Mouse (Mus musculus) layer of hippocampus, adult 9-10 months (tissue): ENCODE data around the gene Fam131c.

Experiments
- DNase-seq: peaks from one replicate; pipeline ENCODE4 v3.0.0; 2022; ENCODE audit warnings: low spot score

Gene Fam131c

DNA sequence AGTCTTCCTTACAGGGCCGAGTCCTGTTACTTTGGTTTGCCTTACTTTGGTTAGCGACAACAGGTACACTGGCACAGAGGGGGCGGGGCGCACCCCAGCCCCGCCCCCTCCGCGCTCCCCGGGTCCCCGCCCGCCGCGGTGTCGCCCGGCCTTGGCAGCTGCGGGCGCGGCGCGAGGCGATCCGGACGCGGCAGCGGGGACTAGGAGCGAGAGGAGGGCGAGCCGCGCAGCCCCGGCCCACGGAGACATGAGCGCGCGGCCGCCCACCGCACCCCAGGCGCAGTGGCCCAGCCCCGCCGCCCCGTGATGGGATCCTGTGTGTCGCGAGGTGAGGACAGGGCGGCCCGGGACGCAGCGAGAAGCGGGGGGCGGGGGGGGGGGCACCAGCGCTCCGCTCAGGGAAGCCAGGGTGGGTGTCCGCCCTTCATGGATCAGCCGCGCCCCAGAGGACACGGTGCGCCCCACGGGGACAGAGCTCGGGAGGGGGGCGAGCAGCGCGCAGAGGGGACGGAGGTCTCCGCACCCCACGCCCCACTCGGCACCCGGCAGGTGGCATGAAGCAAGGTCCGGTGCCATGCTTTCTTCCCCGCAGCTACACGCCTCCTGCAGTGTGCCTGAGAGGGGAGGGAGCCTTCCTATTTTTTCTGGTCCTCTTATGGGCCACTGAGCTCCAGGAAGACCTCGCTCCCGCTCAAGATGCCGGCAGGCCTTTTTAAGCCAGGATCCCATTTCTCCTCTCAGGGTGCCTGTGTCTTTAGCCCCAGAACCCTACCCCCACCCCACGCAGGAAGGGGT lies at the start of gene Fam131c:
Gene Fam131c (plus strand): TSS at position 224 of the 795 bp plus-strand sequence.
- DNase-seq = no peak

DNA sequence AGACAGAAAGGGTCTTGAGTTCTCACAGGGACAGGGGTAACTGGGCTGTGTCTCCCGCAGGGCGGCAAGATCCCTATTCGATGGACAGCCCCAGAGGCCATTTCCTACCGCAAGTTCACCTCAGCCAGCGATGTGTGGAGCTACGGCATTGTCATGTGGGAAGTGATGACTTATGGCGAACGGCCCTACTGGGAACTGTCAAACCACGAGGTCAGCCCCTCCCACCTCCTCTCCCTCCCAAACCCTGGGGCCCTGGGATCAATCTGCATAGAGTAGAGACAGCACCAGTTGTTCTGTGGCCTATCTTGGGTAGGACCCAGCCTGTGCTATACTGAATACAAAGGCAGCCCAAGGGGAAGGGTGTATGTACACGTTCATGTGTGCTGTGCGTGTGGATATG lies 45.5 kb upstream of the Fam131c start:
- no peak for DNase-seq

- DNase-seq = no peak
Observed at GRCm38 (mm10) chr4:141324771-141325191, 43.2 kb upstream of the Fam131c start.

- no peak for DNase-seq
Observed at GRCm38 (mm10) chr4:141325636-141326035, 42.4 kb upstream of the Fam131c start.

GRCm38 (mm10) chr4:141327075-141327474 lies 40.9 kb upstream of the Fam131c start:
- DNase-seq = no peak

GRCm38 (mm10) chr4:141328742-141329141 lies 39.3 kb upstream of the Fam131c start:
- DNase-seq = no peak

DNA sequence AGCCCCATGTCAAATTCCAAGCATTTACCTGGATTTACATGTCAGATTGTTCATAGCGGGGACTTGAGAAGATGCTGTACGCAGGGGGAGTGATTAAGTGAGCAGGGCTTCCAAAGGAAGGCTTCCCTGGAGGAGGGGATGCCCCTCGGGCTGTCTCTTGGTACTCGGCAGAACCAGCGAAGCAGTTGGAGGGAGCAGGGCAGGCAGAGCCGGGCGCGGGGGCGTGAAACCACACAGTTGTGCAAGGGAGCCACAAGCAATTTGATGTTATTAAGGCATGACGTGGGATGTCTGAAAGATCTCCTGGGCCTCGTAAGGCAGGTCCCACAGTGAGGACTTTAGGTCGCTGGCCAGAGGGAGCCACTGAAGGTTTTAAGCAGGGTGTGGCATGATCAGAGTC lies 38.1 kb upstream of the Fam131c start:
- no peak for DNase-seq

- no peak for DNase-seq
Observed at GRCm38 (mm10) chr4:141331446-141331845, 36.6 kb upstream of the Fam131c start.

DNA sequence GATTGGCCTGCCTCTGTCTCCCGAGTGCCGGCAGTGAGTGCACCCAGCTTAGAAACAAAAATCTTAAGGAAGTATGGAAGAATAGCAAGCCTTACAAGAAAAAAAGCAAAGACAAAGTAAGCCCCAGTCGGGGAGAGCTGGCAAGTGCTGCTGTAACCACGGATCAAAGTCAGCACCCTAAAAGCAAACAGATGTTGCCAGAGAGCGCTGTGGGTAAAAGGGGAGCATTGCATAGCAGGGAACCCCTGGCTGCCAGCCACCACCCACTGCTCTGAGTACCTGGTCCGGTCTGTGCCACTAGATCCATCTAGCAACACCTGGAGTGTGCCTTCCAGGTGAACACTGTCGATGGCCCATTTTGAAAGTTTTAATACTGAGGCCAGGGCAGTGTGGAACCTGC lies 35.8 kb upstream of the Fam131c start:
- no peak for DNase-seq

DNA sequence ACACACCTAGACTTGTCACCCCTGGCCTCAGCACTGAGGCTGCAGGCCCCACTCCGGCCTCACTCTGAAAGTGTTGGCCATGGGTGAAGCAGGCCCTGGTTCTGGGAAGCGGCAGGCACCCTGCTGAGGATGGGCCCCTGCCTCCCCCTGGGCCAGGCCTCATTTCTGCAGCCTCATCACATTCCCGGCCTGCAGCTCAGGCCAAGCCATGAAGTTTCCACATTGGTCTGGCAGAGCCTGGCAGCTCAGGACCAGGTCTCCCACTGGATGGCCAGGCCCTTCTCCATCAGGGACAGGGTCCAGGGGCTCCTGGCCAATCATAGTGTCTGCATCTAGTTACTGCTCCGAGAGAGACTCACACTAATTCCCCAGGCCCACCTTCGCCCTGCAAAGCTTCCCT lies 33.3 kb upstream of the Fam131c start:
- DNase-seq = no peak

DNA sequence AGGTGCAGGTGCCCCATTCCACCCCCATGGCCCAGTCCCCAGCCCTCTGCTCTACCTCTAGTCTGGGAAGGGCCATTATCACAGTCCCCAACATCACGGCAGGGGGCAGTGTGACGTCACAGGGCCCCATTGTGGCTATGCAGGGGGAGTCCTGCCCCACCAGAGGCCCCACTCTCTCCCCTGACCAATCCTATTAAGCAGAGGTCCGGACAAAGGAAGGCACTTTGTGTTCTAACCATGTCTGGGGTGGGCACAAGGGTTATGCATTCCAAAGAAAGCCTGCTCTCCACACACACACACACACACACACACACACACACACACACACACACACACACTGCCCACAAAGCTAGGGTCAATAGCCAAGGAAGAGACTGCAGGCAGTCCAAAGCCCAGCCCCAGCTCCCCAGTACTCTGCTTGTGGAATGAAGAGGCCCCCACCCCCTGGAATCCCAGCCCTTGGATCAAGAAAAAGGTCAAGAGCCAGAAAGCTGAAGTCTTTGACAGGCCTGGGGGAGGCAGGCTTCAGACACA lies 32.7 kb upstream of the Fam131c start:
- DNase-seq = no peak

- no peak for DNase-seq
Observed at GRCm38 (mm10) chr4:141336196-141336595, 31.8 kb upstream of the Fam131c start.

DNA sequence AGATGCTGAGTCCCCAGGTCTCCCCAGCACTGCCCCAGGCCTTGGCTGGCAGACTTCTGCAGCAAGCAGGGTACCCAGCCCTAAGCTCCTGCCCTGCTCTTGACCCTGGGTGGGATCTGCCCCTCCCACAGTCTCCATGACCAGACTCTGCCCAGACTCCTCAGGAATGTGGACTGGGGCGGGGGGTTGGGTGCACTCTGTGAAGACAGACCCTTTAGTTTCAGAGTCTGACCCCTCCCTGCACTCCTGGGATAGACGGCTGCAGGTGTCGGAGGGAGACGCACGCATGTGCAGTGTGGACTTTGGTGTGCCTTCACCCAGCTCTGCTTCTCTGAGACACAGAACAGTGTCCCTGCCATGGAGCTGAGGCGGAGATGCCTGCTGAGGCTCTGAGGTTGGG lies 30.0 kb upstream of the Fam131c start:
- DNase-seq = no peak

DNA sequence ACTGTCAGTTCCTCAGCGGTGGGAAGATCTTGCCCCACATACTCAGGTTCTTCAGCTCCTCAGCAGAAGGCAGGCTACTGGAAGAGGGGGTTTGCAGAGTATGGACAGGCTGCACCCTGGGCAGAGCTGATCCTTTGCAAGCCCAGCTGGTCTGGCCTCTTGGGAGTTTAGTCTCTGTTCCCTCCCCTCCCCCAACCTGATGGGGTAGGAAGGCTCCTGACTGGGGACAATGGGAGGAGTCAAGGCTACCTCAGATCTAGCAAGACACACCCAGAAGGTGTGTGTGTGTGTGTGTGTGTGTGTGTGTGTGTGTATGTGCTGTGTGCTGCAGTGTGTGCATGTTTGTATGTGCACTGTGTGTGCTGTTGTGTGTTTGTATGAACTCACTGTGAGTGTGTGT lies 29.2 kb upstream of the Fam131c start:
- no peak for DNase-seq

DNA sequence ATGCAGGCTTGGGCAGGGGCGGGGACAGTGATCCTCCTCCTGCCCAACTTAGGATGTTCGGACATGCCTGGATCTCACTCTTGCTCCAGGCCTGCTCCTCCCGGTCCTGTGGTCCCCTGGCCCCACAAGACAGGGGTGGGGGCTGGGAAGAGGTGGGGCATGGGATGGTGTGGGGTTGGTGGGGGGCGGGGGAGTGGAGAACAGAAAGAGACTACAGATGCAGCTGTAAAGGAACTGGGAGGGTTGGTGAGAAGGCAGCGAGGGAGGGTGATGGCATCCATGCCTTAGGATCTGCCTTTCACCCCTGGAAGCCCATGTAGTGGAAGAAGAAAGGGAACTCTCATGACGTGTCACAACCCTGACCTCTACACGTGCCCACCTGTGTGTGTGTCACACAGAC lies 26.5 kb upstream of the Fam131c start:
- no peak for DNase-seq

DNA sequence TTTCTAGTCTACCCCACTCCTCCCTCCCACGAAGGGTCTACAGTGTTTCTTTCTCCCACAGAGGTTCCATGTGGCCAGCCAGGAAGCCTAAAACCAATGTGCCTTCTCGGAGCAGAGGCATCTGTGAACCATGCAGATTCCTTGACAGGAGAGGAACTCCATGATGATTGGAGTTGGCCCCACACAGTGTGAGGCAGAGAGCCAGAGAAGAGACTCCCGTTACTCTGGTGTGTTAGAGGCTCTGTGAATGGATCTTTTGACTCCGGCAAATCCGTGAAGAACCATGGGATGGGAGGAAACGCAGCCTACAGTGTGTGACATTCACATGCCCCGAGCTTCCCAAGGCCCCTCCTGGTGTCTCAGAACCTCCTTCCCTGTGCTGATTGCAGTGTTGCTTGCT lies 24.5 kb upstream of the Fam131c start:
- no peak for DNase-seq

DNA sequence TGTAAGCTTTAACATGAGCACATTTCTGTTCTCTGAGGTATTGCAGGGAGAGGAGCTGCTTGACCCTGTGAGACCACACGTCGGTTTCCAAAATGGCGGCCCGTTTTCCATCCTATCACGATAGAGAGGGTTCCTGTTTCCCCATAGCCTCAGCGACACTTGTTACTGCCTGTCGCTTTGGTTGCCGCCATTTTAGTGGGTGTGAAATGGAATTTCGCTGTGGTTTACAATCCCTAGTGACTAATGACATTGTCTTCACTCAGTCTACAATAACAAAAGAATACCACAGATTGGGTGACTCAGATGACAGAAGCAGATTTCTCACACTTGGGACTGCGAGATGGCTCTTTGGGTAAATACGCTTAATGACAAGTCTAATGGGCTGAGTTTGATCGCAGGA lies 22.8 kb upstream of the Fam131c start:
- DNase-seq = no peak

DNA sequence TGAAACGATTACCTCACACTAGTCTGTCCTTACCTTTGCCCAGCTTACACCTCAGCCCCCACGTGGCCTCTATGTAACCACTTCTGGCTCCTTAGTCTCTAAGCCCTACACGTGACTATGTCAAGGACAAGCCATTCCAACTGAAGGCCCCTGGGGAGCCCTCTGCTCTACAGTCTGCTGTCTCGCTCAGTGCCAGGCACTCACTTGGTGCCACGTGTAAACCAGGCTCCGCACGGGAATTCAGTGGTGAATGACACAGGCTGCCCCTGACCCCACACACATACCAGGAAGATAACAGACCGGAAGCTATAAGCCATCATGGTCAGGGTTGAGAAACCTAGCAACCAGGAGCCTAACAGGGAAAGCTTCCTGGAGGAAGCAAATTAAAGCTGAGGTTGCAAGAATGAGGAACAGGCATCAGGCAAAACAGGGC lies 20.6 kb upstream of the Fam131c start:
- no peak for DNase-seq

- DNase-seq = no peak
Observed at GRCm38 (mm10) chr4:141348616-141349015, 19.4 kb upstream of the Fam131c start.

DNA sequence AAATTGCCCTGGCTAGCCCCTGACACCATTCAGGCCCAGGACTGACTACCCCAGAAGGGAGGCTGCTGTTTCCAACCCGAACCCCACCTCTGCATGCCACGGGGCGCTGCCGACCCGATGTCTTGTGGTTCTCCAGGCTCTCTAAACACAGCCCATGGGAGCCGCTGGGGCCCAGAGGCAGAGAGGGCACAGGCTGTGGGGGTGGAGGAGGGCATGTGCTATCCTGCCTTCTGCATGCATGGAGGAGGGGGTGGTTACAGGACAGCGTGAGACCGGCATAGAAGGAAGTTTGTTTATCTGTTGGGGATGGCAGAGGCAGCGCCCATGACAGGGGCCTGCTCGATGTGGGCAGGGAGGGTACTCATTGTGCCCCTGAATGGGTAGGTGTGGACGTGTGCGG lies 18.0 kb upstream of the Fam131c start:
- no peak for DNase-seq

- no peak for DNase-seq
Observed at GRCm38 (mm10) chr4:141351972-141352371, 16.0 kb upstream of the Fam131c start.

- DNase-seq = no peak
Observed at GRCm38 (mm10) chr4:141352986-141353385, 15.0 kb upstream of the Fam131c start.

GRCm38 (mm10) chr4:141353868-141354267 lies 14.2 kb upstream of the Fam131c start:
- DNase-seq = no peak

DNA sequence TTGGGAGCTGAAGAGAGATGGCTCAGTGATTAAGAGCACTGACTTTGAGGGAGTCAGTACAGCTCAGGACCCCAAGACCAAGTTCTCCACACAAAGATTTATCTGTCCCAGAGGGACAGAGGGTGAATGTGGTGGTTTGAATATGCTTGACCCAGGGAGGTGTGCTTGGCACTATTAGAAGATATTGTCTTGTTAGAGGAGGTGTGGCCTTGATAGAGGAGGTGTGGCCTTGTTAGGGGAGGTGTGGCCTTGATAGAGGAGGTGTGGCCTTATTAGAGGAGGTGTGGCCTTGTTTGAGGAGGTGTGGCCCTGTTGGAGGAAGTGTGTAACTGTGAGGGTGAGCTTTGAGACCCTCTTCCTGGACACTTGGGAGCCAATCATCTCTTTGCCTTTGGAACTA lies 10.2 kb upstream of the Fam131c start:
- DNase-seq = no peak
